Mouse (Mus musculus): Measurements from ENCODE around the gene Gtpbp10.

DNA sequence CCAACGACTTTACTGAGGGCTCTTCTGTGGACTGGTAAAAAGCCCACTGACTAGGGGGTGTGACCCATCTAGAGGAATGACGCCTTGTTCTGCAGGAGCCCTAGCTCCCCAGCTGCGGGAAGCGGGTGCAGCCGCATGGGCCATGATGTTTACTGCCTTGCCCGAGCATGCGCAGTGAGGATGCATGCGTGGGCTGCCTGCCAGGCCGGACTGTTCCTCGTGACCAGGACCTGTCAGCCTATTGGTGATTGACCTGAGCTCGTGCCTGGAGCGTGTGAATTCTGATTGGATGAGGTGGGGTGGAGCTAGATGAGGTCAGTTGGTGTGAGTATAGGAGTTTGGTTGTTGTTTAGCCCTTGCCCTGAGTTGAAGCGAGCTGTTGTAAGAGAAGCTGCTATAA, 54.9 kb downstream of the Gtpbp10 start:
- TF ChIP-seq POLR2A (IDR thresholded peaks at IDR 0.05; ENCODE audit: insufficient read depth, low read length) = no peak
- TF ChIP-seq CTCF (IDR thresholded peaks at IDR 0.05; ENCODE audit: low read depth, low read length) = no peak
- peak; percentile 85 for TF ChIP-seq EP300 (IDR thresholded peaks at IDR 0.05; ENCODE audit: insufficient read depth, low read depth, low read length)

All from ES-Bruce4 (cell line).